Mouse (Mus musculus) ES-Bruce4 (cell line): ENCODE data around the gene Rnpep.

ENCODE experiments used
- CTCF ChIP-seq: IDR thresholded peaks from one replicate; pipeline ENCODE4 v1.8.1; 2011; ENCODE audit warnings: low read depth, low read length
- EP300 ChIP-seq: IDR thresholded peaks from 2 replicates; pipeline ENCODE4 v1.6.1; 2011; ENCODE audit warnings: low read depth, low read length; ENCODE audit not compliant: insufficient read depth
- POLR2A ChIP-seq: IDR thresholded peaks from one replicate; pipeline ENCODE4 v1.8.1; 2011; ENCODE audit warnings: low read length; ENCODE audit not compliant: insufficient read depth

- TF ChIP-seq POLR2A (no peak), CTCF (no peak), EP300 (no peak)
Observed at GRCm38 (mm10) chr1:135328368-135328767, 44.5 kb upstream of the Rnpep start.
